In genomic region chr2:174761452-174762101, GRCm38 (mm10) we compare ENCODE assay signal across 10 mouse cellular contexts. TPM values are rescaled to one million over a fixed set of nuclear protein-coding genes. Genes with fewer than 3 reads are reported as not detected.
DNase-seq lines count a peak whose midpoint lies in the region; ATAC-seq and TF ChIP-seq lines count a peak whose summit lies in the region.
"Had no signal": no experiment of that assay in that cellular context is flagged by ENCODE, and none has a peak within 500 bp of the region (broad histone marks: within the 10 kb centered on the region; RNA-seq: fewer than 3 reads in every experiment).

No protein-coding gene starts in this region.

- TF ChIP-seq CTCF in E14TG2a.4 (conservative IDR thresholded peaks at IDR 0.05; ENCODE audit: low read length) = no peak

- H3K4me2 ChIP-seq in kidney, embryonic 14.5 days (replicated peaks; ENCODE audit: low read depth, low read length) = peak overlapping the region; percentile 94
- H3K4me2 ChIP-seq in embryonic facial prominence, embryonic 11.5 days (ENCODE audit: low read depth, low read length) = peak overlapping the region; percentile 89

- no peak overlapping the region for H3K27ac ChIP-seq in kidney, embryonic 14.5 days (ENCODE audit: low read depth, low read length)
- no peak overlapping the region for H3K27ac ChIP-seq in embryonic facial prominence, embryonic 11.5 days (replicated peaks; ENCODE audit: low read depth, low read length)
- H3K27ac ChIP-seq in limb, embryonic 10.5 days = peak overlapping the region; percentile 87

- H3K36me3 ChIP-seq in kidney, embryonic 14.5 days (ENCODE audit: control insufficient read depth, insufficient read depth, low read length) = no peaks in the 10 kb centered on the region
- H3K36me3 ChIP-seq in E14TG2a.4 (ENCODE audit: insufficient read depth, low read length) = no peaks in the 10 kb centered on the region
- no peaks in the 10 kb centered on the region for H3K36me3 ChIP-seq in embryonic facial prominence, embryonic 11.5 days (replicated peaks; ENCODE audit: control insufficient read depth, insufficient read depth, low read depth, low read length)
- H3K36me3 ChIP-seq in limb, embryonic 10.5 days = peaks cover 2% of the 10 kb centered on the region; the same call in 1 of the 2 replicates
- H3K36me3 ChIP-seq: G1E had no signal

- peak; percentile 24; the same call in 1 of the 2 replicates for ATAC-seq in kidney, embryonic 14.5 days (ENCODE audit: low FRiP score, low TSS enrichment)
- ATAC-seq in embryonic facial prominence, embryonic 11.5 days (replicated peaks; ENCODE audit: insufficient number of reproducible peaks, low FRiP score, low TSS enrichment, low read depth) = peak; percentile 38; the same call in 1 of the 2 replicates
- ATAC-seq in activated CD4-positive, CD25-positive, alpha-beta regulatory T cell, adult 4 months = no peak

- DNase-seq in kidney, postnatal 25 days = no peak
- DNase-seq in embryonic facial prominence, embryonic 11.5 days (ENCODE audit: low spot score) = peak; percentile 33
- peak; percentile 54 for DNase-seq in limb, embryonic 10.5 days (ENCODE audit: low spot score)
- DNase-seq in urinary bladder, postnatal 4 days (ENCODE audit: low spot score in 2 of 2) = no peak
- no peak for DNase-seq in urinary bladder, postnatal 36 days (ENCODE audit: low spot score in 2 of 2)
- DNase-seq: cerebellum, postnatal 14 days had no signal

- H3K4me3 ChIP-seq in kidney, embryonic 14.5 days (ENCODE audit: low read length) = peak overlapping the region; percentile 59
- peak overlapping the region; percentile 76; the same call in 1 of the 2 replicates for H3K4me3 ChIP-seq in E14TG2a.4 (replicated peaks; ENCODE audit: low read length)
- H3K4me3 ChIP-seq in embryonic facial prominence, embryonic 11.5 days (ENCODE audit: low read depth, low read length) = peak overlapping the region; percentile 53
- peak overlapping the region; percentile 62 for H3K4me3 ChIP-seq in limb, embryonic 10.5 days

- H3K9me3 ChIP-seq in kidney, embryonic 14.5 days (ENCODE audit: control insufficient read depth, low read length) = no peaks in the 10 kb centered on the region
- no peaks in the 10 kb centered on the region for H3K9me3 ChIP-seq in E14TG2a.4 (ENCODE audit: low read length)
- no peaks in the 10 kb centered on the region for H3K9me3 ChIP-seq in embryonic facial prominence, embryonic 11.5 days (replicated peaks; ENCODE audit: control insufficient read depth, low read length)
- no peaks in the 10 kb centered on the region for H3K9me3 ChIP-seq in limb, embryonic 10.5 days (replicated peaks)

- peak overlapping the region; percentile 70; the same call in 1 of the 2 replicates for H3K9ac ChIP-seq in kidney, embryonic 14.5 days (ENCODE audit: low read depth, low read length)
- H3K9ac ChIP-seq in embryonic facial prominence, embryonic 11.5 days (replicated peaks; ENCODE audit: low read length) = peak overlapping the region; percentile 80

- H3K4me1 ChIP-seq in kidney, embryonic 14.5 days (ENCODE audit: control insufficient read depth, insufficient read depth, low read length) = peaks cover 8% of the 10 kb centered on the region; the same call in 1 of the 2 replicates
- peaks cover 17% of the 10 kb centered on the region for H3K4me1 ChIP-seq in E14TG2a.4 (replicated peaks; ENCODE audit: low read depth, low read length)
- peaks cover 4% of the 10 kb centered on the region; the same call in 1 of the 2 replicates for H3K4me1 ChIP-seq in embryonic facial prominence, embryonic 11.5 days (ENCODE audit: control insufficient read depth, insufficient read depth, low read length)
- peaks cover 26% of the 10 kb centered on the region for H3K4me1 ChIP-seq in limb, embryonic 10.5 days

- no peaks in the 10 kb centered on the region; the same call in 1 of the 2 replicates for H3K27me3 ChIP-seq in kidney, embryonic 14.5 days (ENCODE audit: control insufficient read depth, insufficient read depth, low read length)
- peaks cover 47% of the 10 kb centered on the region for H3K27me3 ChIP-seq in E14TG2a.4 (ENCODE audit: insufficient read depth, low read length)
- H3K27me3 ChIP-seq in embryonic facial prominence, embryonic 11.5 days (ENCODE audit: control insufficient read depth, insufficient read depth, low read length) = no peaks in the 10 kb centered on the region
- 0 out of 2 replicates have a peak, but pooled peaks cover 9% of the 10 kb centered on the region for H3K27me3 ChIP-seq in limb, embryonic 10.5 days (ENCODE audit: low read depth, poor library complexity, severe bottlenecking)

- WGBS in kidney, embryonic 14.5 days = 42% methylated on average over 6 of the region's 6 CpGs
- 32% methylated on average over 6 of the region's 6 CpGs for WGBS in embryonic facial prominence, embryonic 11.5 days
- 74% methylated on average over 6 of the region's 6 CpGs for WGBS in limb, embryonic 10.5 days

RNA-seq across cellular contexts. Expression of gene Edn3, which starts 1.2 kb away (rescaled TPM):
- 4.7 and 6.3 TPM in 2 replicates for polyA plus RNA-seq in kidney, embryonic 14.5 days (2014; fragmentation: Nextera tagmentation; extraction: Ambion mirVana)
- polyA plus RNA-seq in embryonic facial prominence, embryonic 11.5 days (2014; fragmentation: Nextera tagmentation; extraction: Ambion mirVana) = 18.6 and 19.5 TPM in 2 replicates
- polyA plus RNA-seq in limb, embryonic 10.5 days (2016; fragmentation: Nextera tagmentation; extraction: Ambion mirVana) = 8.4 and 19.2 TPM in 2 replicates
- polyA plus RNA-seq in activated CD4-positive, CD25-positive, alpha-beta regulatory T cell, adult 4 months (2017; shearing (Covaris generic)) = not detected
- polyA plus RNA-seq: G1E had no signal

Comparison
In these comparisons a context has a peak if more than half of its experiments do, and no peak if none do; other contexts are left out.
1. DNase-seq: peak in embryonic facial prominence, embryonic 11.5 days (single experiment) and limb, embryonic 10.5 days (single experiment); none in kidney, postnatal 25 days (0 of 2), urinary bladder, postnatal 4 days (0 of 2) and urinary bladder, postnatal 36 days (0 of 2).
2. Peak in every context shown above with its lines, with median percentiles within 50 percentile points of each other: H3K4me3 ChIP-seq.